Mouse (Mus musculus): ENCODE results near the gene Scgb2b24.

Gene Scgb2b24

GRCm38 (mm10) chr7:33739212-33739611 lies at the start of gene Scgb2b24:
Gene Scgb2b24, minus strand, starts transcription at chr7:33739312.
- DNase-seq: no peak

- DNase-seq: no peak
Observed at GRCm38 (mm10) chr7:33743499-33743898, 4.4 kb upstream of the Scgb2b24 start, which contains the start of gene Scgb1b24. Gene Scgb1b24, plus strand, starts transcription at chr7:33743799.

GRCm38 (mm10) chr7:33689864-33690263 lies 49.2 kb downstream of the Scgb2b24 start:
- DNase-seq: no peak
